Mouse (Mus musculus): ENCODE measurements around the gene Fryl. TPM values are rescaled to one million over a fixed set of nuclear protein-coding genes. Genes with fewer than 3 reads are reported as not detected.

Fryl gene
- polyA plus RNA-seq, 1 experiment: 15.3 TPM

- no peaks in the 10 kb centered on the region for H3K27me3 ChIP-seq (ENCODE audit: control insufficient read depth, insufficient read depth, insufficient read length)
- H3K4me2 ChIP-seq (ENCODE audit: low read depth): no peak overlapping the region
- H3K4me3 ChIP-seq: no peak overlapping the region
- no peak overlapping the region for H3ac ChIP-seq (ENCODE audit: control insufficient read depth, insufficient read length)
- H3K79me2 ChIP-seq (ENCODE audit: control insufficient read depth, insufficient read depth): no peaks in the 10 kb centered on the region
- TF ChIP-seq USF1 (IDR thresholded peaks at IDR 0.05; ENCODE audit: low read depth) (no peak), MYOG (IDR thresholded peaks at IDR 0.05; ENCODE audit: control insufficient read depth in 1 of 3, insufficient read depth in 1 of 3, insufficient read length in 2 of 3, low read depth in 2 of 3) (no peak), POLR2AphosphoS2 (IDR thresholded peaks at IDR 0.05; ENCODE audit: insufficient read length, low read depth) (no peak), CEBPB (IDR thresholded peaks at IDR 0.05; ENCODE audit: insufficient read depth, poor library complexity, severe bottlenecking) (no peak), MYOD1 (IDR thresholded peaks at IDR 0.05; ENCODE audit: control insufficient read depth in 1 of 3, insufficient read length in 2 of 3, low read depth in 2 of 3) (no peak), POLR2A (IDR thresholded peaks at IDR 0.05; ENCODE audit: insufficient read length, low read depth) (no peak), REST (IDR thresholded peaks at IDR 0.05; ENCODE audit: insufficient read depth, insufficient read length) (no peak), TCF3 (IDR thresholded peaks at IDR 0.05; ENCODE audit: insufficient read length, low read depth) (no peak), MAX (IDR thresholded peaks at IDR 0.05; ENCODE audit: low read depth) (no peak), E2F4 (IDR thresholded peaks at IDR 0.05; ENCODE audit: insufficient read depth) (no peak), SRF (IDR thresholded peaks at IDR 0.05; ENCODE audit: control insufficient read depth, insufficient read length, low read depth) (no peak)
- H3K36me3 ChIP-seq (ENCODE audit: control insufficient read depth, insufficient read depth): no peaks in the 10 kb centered on the region
Measured at GRCm38 (mm10) chr5:73194083-73194570, 62.3 kb downstream of the Fryl start.

GRCm38 (mm10) chr5:73193627-73194026 is 62.8 kb downstream of the Fryl start:
- no peak overlapping the region for H3ac ChIP-seq (ENCODE audit: control insufficient read depth, insufficient read length)
- TF ChIP-seq E2F4 (IDR thresholded peaks at IDR 0.05; ENCODE audit: insufficient read depth) (no peak), TCF3 (IDR thresholded peaks at IDR 0.05; ENCODE audit: insufficient read length, low read depth) (no peak), USF1 (IDR thresholded peaks at IDR 0.05; ENCODE audit: low read depth) (no peak), POLR2A (IDR thresholded peaks at IDR 0.05; ENCODE audit: insufficient read length, low read depth) (no peak), POLR2AphosphoS2 (IDR thresholded peaks at IDR 0.05; ENCODE audit: insufficient read length, low read depth) (no peak), CEBPB (IDR thresholded peaks at IDR 0.05; ENCODE audit: insufficient read depth, poor library complexity, severe bottlenecking) (no peak), MYOD1 (IDR thresholded peaks at IDR 0.05; ENCODE audit: control insufficient read depth in 1 of 3, insufficient read length in 2 of 3, low read depth in 2 of 3) (no peak), MYOG (IDR thresholded peaks at IDR 0.05; ENCODE audit: control insufficient read depth in 1 of 3, insufficient read depth in 1 of 3, insufficient read length in 2 of 3, low read depth in 2 of 3) (no peak), MAX (IDR thresholded peaks at IDR 0.05; ENCODE audit: low read depth) (no peak), REST (IDR thresholded peaks at IDR 0.05; ENCODE audit: insufficient read depth, insufficient read length) (no peak), TCF12 (IDR thresholded peaks at IDR 0.05; ENCODE audit: insufficient read depth, poor library complexity, severe bottlenecking) (no peak), SRF (IDR thresholded peaks at IDR 0.05; ENCODE audit: control insufficient read depth, insufficient read length, low read depth) (no peak)
- H3K27me3 ChIP-seq (ENCODE audit: control insufficient read depth, insufficient read depth, insufficient read length): no peaks in the 10 kb centered on the region
- no peak overlapping the region for H3K4me2 ChIP-seq (ENCODE audit: low read depth)
- H3K4me3 ChIP-seq: no peak overlapping the region
- H3K79me2 ChIP-seq (ENCODE audit: control insufficient read depth, insufficient read depth): no peaks in the 10 kb centered on the region
- no peaks in the 10 kb centered on the region for H3K36me3 ChIP-seq (ENCODE audit: control insufficient read depth, insufficient read depth)

DNA sequence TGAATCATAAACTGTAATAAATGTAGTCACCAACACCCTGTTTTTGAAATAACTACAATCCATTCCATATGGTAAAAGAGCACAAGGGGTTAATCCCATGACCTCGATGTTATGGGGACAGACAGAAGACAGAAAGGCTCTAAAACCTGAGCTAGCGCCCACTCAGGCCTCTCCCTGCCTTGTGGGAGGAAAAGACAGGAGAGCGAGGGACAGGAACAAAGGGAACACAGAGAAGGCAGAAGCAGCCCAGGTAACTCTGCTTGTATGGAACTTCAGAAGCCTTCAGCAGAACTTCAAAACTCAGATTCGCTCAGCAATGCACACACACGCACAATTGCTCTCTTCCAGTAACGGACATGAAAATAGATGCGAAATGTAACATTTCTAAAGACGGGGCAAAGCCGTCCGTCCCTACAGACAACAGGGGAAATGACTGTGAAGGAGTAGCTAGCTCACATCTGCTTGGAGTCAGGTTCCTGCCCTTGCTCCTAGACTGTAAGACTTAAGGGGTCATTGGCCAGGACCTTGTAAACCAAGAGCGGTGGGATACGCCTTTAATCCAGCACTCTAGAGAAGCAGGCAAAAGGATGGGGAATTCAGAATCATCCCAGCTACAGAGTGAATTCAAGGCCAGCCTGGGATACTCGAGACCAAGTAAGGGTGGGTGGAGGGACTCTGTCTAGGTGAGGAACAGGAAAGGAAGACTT is 63.4 kb downstream of the Fryl start:
- no peaks in the 10 kb centered on the region for H3K79me2 ChIP-seq (ENCODE audit: control insufficient read depth, insufficient read depth)
- H3K36me3 ChIP-seq (ENCODE audit: control insufficient read depth, insufficient read depth): no peaks in the 10 kb centered on the region
- no peak overlapping the region for H3K4me2 ChIP-seq (ENCODE audit: low read depth)
- H3K4me3 ChIP-seq: no peak overlapping the region
- H3ac ChIP-seq (ENCODE audit: control insufficient read depth, insufficient read length): no peak overlapping the region
- no peaks in the 10 kb centered on the region for H3K27me3 ChIP-seq (ENCODE audit: control insufficient read depth, insufficient read depth, insufficient read length)
- TF ChIP-seq REST (IDR thresholded peaks at IDR 0.05; ENCODE audit: insufficient read depth, insufficient read length) (no peak), CEBPB (IDR thresholded peaks at IDR 0.05; ENCODE audit: insufficient read depth, poor library complexity, severe bottlenecking) (no peak), POLR2AphosphoS2 (IDR thresholded peaks at IDR 0.05; ENCODE audit: insufficient read length, low read depth) (no peak)

DNA sequence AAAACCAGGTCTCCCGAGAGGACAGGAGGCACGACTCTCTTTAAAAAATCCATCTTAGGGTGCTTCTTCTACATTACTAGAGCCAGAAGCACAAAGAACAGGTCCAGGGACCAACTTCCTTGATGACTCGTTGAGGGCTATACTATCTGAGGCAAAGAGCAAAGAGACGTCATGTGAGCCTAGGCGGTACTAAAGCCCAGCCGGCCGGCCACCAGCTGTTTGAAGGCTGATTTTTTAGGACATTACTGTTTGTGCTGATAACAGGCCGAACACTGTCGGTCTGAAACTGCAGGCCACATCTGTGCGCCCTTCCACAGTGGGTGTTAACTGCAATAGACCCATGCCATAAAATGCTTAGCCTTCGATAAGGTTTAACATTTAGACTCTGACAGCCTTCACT is 64.7 kb downstream of the Fryl start:
- H3K79me2 ChIP-seq (ENCODE audit: control insufficient read depth, insufficient read depth): peaks cover 4% of the 10 kb centered on the region
- no peaks in the 10 kb centered on the region for H3K36me3 ChIP-seq (ENCODE audit: control insufficient read depth, insufficient read depth)
- H3K27me3 ChIP-seq (ENCODE audit: control insufficient read depth, insufficient read depth, insufficient read length): no peaks in the 10 kb centered on the region
- no peak overlapping the region for H3K4me2 ChIP-seq (ENCODE audit: low read depth)
- H3K4me3 ChIP-seq: no peak overlapping the region
- no peak overlapping the region for H3ac ChIP-seq (ENCODE audit: control insufficient read depth, insufficient read length)
- peak in 1 of 3 experiments; percentile 19 for TF ChIP-seq MYOG (IDR thresholded peaks at IDR 0.05; ENCODE audit: control insufficient read depth in 1 of 3, insufficient read depth in 1 of 3, insufficient read length in 2 of 3, low read depth in 2 of 3)
- TF ChIP-seq MYOD1 (IDR thresholded peaks at IDR 0.05; ENCODE audit: control insufficient read depth in 1 of 3, insufficient read length in 2 of 3, low read depth in 2 of 3): peak in 2 of 3 experiments; percentile 6 to 21
- no peak for TF ChIP-seq TCF3 (IDR thresholded peaks at IDR 0.05; ENCODE audit: insufficient read length, low read depth)
- TF ChIP-seq POLR2AphosphoS2 (IDR thresholded peaks at IDR 0.05; ENCODE audit: insufficient read length, low read depth): no peak
- peak; percentile 10 for TF ChIP-seq USF1 (IDR thresholded peaks at IDR 0.05; ENCODE audit: low read depth)
- no peak for TF ChIP-seq POLR2A (IDR thresholded peaks at IDR 0.05; ENCODE audit: insufficient read length, low read depth)
- TF ChIP-seq E2F4 (IDR thresholded peaks at IDR 0.05; ENCODE audit: insufficient read depth): no peak

DNA sequence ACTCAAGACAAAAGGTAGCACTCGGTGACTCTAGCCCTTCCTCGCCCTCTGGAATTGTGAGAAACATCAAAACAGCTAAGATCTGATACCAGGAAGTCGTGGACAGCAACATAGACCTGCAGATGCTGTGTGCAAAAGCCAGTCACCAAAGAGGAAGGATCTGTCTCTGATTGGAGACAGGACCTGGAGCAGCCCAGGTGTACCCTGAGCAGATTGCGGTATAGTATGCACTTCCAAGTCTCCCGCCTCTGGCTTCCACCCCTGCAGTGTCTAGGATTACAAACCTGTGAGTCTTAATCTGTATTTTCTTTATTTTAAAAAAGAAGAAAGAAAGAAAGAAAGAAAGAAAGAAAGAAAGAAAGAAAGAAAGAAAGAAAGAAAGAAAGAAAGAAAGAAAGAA is 66.3 kb downstream of the Fryl start:
- H3K4me3 ChIP-seq: no peak overlapping the region
- H3ac ChIP-seq (ENCODE audit: control insufficient read depth, insufficient read length): no peak overlapping the region
- no peak overlapping the region for H3K4me2 ChIP-seq (ENCODE audit: low read depth)
- H3K36me3 ChIP-seq (ENCODE audit: control insufficient read depth, insufficient read depth): no peaks in the 10 kb centered on the region
- peaks cover 10% of the 10 kb centered on the region for H3K79me2 ChIP-seq (ENCODE audit: control insufficient read depth, insufficient read depth)
- no peaks in the 10 kb centered on the region for H3K27me3 ChIP-seq (ENCODE audit: control insufficient read depth, insufficient read depth, insufficient read length)
- no peak for TF ChIP-seq USF1 (IDR thresholded peaks at IDR 0.05; ENCODE audit: low read depth)
- no peak for TF ChIP-seq TCF12 (IDR thresholded peaks at IDR 0.05; ENCODE audit: insufficient read depth, poor library complexity, severe bottlenecking)
- TF ChIP-seq MYOG (IDR thresholded peaks at IDR 0.05; ENCODE audit: control insufficient read depth in 1 of 3, insufficient read depth in 1 of 3, insufficient read length in 2 of 3, low read depth in 2 of 3): no peak
- TF ChIP-seq SRF (IDR thresholded peaks at IDR 0.05; ENCODE audit: control insufficient read depth, insufficient read length, low read depth): no peak
- no peak for TF ChIP-seq CEBPB (IDR thresholded peaks at IDR 0.05; ENCODE audit: insufficient read depth, poor library complexity, severe bottlenecking)
- no peak for TF ChIP-seq E2F4 (IDR thresholded peaks at IDR 0.05; ENCODE audit: insufficient read depth)
- no peak for TF ChIP-seq MAX (IDR thresholded peaks at IDR 0.05; ENCODE audit: low read depth)
- TF ChIP-seq MYOD1 (IDR thresholded peaks at IDR 0.05; ENCODE audit: control insufficient read depth in 1 of 3, insufficient read length in 2 of 3, low read depth in 2 of 3): no peak
- TF ChIP-seq REST (IDR thresholded peaks at IDR 0.05; ENCODE audit: insufficient read depth, insufficient read length): no peak
- no peak for TF ChIP-seq TCF3 (IDR thresholded peaks at IDR 0.05; ENCODE audit: insufficient read length, low read depth)

All from myocyte (in vitro differentiated cells).